Mouse (Mus musculus) embryonic fibroblast, embryonic 13.5 days (primary cell): ENCODE data around the gene Tbc1d16.

Experiments used
- CTCF ChIP-seq: IDR thresholded peaks from 2 replicates; pipeline ENCODE4 v1.5.1; 2011; ENCODE audit warnings: mild to moderate bottlenecking, control low read depth, low read length, moderate library complexity, borderline replicate concordance; ENCODE audit not compliant: insufficient read depth
- POLR2A ChIP-seq: IDR thresholded peaks from 2 replicates; pipeline ENCODE4 v1.6.1; 2011; ENCODE audit warnings: low read depth, mild to moderate bottlenecking, control low read depth, low read length, moderate library complexity

DNA sequence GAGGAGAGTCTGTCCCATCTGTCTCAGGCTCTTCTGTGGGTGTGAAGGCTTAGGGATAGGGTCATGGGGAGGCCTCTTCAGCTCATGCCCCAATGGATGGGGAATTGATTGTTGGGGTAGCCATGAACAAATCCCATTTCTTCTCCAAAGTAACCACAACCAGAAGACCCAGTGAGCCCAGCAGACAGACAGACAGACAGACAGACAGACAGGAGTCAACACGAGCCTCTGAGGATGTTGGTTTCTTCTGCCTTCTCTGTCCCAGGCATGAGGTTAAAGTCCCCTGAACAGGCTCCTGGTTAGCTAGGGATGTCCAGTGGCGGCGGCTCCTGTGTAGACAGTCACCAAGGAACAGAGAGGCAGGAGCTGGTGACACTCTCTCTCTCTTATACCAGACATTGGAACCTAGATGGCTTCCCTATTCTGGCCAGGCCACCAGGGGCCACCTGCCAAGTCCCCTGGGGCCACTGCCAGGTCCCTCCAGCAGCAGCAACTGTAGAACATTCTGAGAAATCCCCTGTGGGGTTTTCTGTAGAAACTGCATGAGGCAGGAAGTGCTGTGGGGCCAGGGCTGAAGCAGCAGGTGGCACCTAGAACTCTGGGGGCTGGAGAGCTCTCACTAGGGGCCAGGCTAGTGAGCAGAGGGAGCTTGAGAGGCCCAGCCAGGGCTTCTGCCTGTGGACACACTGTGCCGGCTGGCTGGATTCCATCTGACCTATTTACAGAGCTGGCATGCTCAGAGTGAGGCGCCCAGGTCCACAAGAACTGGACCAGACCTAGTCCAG, 94.7 kb downstream of the Tbc1d16 start:
- no peak for TF ChIP-seq CTCF
- no peak for TF ChIP-seq POLR2A
